Mouse (Mus musculus) lung, postnatal 0 days (tissue): ENCODE measurements around the gene Eif4g3.

Experiments used
- CTCF ChIP-seq: IDR thresholded peaks from 2 replicates; pipeline ENCODE4 v1.5.1; 2016; ENCODE audit warnings: antibody characterized with exemption, mild to moderate bottlenecking
- EP300 ChIP-seq: IDR thresholded peaks from 2 replicates; pipeline ENCODE4 v1.6.1; 2016; ENCODE audit warnings: antibody characterized with exemption, mild to moderate bottlenecking, control low read depth

GRCm38 (mm10) chr4:138200769-138201168 lies 207.9 kb downstream of the Eif4g3 start:
- no peak for TF ChIP-seq CTCF
- no peak for TF ChIP-seq EP300
